Mouse (Mus musculus): Measurements from ENCODE around the gene Tmem102. TPM values are rescaled to one million over a fixed set of nuclear protein-coding genes. Genes with fewer than 3 reads are reported as not detected.

Gene Tmem102
- 1.6 TPM for polyA plus RNA-seq (2015; fragmentation: Illumina TruSeq; extraction: RNeasy Lipid Tissue Mini Kit (QIAGEN cat#74804); ENCODE audit: insufficient read depth, low read depth, low replicate concordance)

DNA sequence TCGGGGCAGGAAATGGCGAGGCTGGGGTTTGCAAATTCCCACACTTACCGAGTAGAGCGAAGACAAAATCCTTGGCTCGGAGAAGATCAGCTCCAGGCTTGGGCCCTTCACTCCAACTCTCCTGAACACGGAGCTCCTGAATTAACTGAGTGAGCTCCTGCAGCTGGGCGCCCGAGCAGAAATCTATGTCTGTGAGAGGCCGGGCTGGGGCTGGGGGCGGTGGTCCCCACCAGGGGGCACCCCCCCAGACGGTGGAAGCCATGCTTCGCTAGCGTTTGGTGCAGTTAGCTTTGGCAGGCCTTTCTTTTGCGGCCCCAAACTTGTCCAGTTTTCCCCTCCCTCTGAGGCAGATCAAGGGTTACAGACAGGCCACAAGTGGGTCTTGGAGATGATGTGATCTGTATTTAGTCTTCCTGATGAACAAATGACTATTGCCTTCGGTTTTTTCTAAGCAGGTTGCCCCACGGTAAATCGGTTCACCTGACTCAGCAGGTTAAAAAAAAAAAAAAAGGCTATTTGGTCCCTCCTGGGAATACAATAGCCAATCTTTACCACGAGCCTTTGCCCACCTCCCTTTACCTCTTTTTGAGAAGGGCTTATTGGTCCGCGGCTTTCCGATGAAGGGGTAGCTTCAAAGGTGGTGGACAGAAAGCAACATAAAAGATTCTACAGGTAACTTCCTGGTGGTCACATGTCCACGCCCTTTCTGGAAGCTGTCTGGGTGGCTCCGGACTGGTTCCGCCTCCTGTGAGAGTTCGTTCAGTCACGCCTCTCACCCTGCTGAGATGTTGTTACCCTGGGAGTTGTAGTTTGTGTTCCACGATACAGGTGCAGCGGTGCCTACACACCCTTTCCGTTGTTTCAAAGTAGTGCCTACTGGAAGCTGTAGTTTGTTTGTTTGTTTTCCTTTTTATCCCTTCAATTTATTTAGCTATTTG lies at the start of gene Tmem102:
Gene Tmem102 (minus strand): TSS at position 653 of the 938 bp plus-strand sequence.

GRCm38 (mm10) chr11:69846198-69846680 lies 40.8 kb upstream of the Tmem102 start, which contains the start of gene Plscr3:
Gene Plscr3 (plus strand): TSS chr11:69846376.

GRCm38 (mm10) chr11:69837952-69838713 lies 32.7 kb upstream of the Tmem102 start, which contains the start of gene Tmem256:
Gene Tmem256 (plus strand): TSS chr11:69838514.

DNA sequence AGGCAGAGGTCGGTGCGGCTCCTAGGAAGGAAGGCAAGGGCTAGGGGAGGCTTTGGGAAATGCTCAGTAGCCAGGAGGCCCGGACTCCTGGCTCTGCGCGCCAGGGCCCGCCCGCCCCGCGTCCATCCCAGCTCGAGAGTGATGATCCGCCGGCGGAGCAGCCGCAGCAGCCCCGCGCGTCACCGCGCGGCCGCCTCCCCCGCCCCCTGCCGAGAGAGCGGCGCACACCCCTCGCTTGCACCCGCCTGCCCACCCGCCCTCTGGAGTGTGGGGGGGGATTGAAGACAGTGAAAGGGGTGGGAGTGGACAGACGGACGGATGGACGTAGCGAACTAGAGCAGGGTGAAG lies 32.2 kb upstream of the Tmem102 start, which contains the start of gene Nlgn2:
Gene Nlgn2 (minus strand): TSS at position 181 of the 348 bp plus-strand sequence.

DNA sequence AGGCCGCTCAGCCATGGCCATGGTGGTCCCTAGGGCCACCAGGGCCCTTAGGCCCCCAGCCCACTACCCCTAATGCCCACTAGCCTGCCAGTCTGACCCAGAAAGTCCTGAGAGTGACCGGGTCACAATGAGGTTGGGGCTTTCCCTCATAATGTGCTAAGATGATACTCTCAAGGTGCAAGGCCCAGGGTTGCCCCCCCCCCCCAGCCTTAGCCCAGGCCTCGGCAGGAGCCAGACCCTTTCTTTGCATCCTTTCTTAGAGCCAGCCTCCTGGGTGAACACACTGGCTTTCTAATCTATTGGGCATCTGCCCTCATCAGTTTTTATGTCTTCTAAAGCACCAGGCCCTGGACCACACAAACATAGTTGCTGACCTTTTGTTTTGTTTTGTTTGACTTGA lies 16.7 kb upstream of the Tmem102 start, which contains the start of gene Spem1:
Gene Spem1 (minus strand): TSS at position 101 of the 400 bp plus-strand sequence.

DNA sequence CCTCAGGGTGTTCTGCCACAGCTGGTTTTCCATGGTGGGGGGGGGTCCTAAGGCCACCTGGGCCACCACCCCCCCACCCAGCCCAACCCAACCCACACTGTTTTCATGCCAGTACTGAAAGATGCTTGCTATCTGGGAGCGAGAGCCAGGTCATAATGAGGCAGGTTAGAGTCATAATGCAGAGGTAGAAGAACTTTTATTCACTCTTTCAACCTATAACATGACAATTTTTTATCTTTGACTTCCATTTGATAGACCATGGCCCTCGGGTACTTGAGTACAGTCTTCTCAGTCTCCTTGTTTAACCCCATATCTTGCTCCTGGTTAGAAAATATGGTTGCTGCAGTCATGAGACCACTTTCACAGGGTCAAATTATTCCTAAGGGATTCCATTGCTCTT lies 12.9 kb upstream of the Tmem102 start, which contains the start of gene Spem2:
Gene Spem2 (minus strand): TSS at position 101 of the 400 bp plus-strand sequence.

GRCm38 (mm10) chr11:69815155-69815554 lies 9.7 kb upstream of the Tmem102 start, which contains the start of gene Gm39566:
Gene Gm39566 (minus strand): TSS chr11:69815298.

GRCm38 (mm10) chr11:69801379-69801977 lies 3.9 kb downstream of the Tmem102 start, which contains the start of gene Fgf11:
Gene Fgf11 (minus strand): TSS chr11:69801857.

DNA sequence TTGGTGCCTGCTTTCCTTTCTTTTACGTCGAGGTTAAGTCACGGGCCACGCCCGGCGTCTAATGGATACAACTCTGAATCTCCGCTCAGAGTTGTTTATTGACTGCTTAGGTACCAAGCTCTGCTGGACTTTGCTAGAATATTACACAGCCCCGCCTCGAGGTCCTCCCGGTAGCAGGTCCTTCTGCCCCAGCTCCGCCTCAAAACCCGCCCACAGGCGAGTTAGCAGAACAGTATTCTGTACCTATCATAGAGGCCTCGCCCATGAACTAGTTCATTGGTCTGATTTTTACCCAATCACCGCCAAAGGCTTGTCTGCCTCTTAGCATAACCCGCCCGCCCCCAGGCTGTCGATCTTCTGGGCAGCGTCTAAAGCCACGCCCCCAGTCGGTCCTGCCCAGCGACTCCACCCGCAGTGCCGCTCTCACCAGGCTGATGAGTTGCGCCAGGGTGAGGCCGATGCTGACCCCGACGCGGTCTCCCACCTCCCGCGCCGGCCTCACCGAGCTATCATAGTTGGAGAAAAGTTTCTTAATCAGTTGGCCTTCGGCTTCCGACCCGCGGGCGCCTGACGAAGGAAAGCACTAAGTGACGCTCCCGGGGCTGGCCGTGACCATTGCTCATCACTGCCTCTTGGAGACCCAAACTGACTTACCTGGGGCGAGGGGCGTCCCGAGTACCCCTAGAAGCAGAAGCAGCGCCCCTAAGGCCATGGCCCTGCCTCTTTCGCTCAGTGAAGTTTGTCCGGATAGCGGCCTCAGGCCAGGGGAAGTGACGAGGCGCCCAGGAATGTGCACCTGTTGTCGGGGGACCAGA lies 10.0 kb downstream of the Tmem102 start, which contains the start of gene Chrnb1:
Gene Chrnb1 (minus strand): TSS at position 776 of the 815 bp plus-strand sequence.

GRCm38 (mm10) chr11:69765221-69766125 lies 40.0 kb downstream of the Tmem102 start, which contains the start of gene Zbtb4:
Gene Zbtb4 (plus strand): TSS chr11:69765912.

GRCm38 (mm10) chr11:69761868-69762267 lies 43.6 kb downstream of the Tmem102 start, which contains the start of gene Slc35g3:
Gene Slc35g3 (minus strand): TSS chr11:69761968.

DNA sequence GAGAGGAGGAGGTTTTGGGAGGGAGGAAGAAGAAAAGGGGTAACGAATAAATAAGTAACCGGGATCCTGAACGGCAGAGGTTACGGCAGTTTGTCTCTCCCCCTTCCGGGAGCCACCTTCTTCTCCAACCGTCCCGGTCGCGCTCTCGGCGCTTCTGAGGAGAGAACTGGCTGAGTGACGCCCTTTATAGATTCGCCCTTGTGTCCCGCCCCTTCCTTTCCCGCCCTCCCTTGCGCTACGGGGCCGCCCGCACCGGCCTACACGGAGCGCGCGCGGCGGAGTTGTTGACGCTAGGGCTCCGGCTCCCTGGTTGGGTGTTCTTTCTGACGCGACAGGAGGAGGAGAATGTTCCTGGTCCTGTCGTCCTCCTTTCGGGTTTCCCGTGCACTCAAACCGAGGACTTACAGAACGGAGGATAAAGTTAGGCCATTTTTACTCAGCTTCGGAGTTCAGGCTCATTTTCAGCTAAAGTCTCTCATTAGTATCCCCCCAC lies 46.9 kb downstream of the Tmem102 start, which contains the start of gene Polr2a:
Gene Polr2a (minus strand): TSS at position 160 of the 493 bp plus-strand sequence.

Other genes starting within 250 kb of the Tmem102 start
- 1.1 TPM for gene Efnb3, start 245.4 kb downstream of the Tmem102 start, polyA plus RNA-seq (2015; fragmentation: Illumina TruSeq; extraction: RNeasy Lipid Tissue Mini Kit (QIAGEN cat#74804); ENCODE audit: insufficient read depth, low read depth, low replicate concordance)
- 3.8 TPM for gene Wrap53, start 225.4 kb downstream of the Tmem102 start, polyA plus RNA-seq (2015; fragmentation: Illumina TruSeq; extraction: RNeasy Lipid Tissue Mini Kit (QIAGEN cat#74804); ENCODE audit: insufficient read depth, low read depth, low replicate concordance)
- gene Trp53, start 225.3 kb downstream of the Tmem102 start, polyA plus RNA-seq (2015; fragmentation: Illumina TruSeq; extraction: RNeasy Lipid Tissue Mini Kit (QIAGEN cat#74804); ENCODE audit: insufficient read depth, low read depth, low replicate concordance) = 14.2 TPM
- gene Atp1b2, start 199.7 kb downstream of the Tmem102 start, polyA plus RNA-seq (2015; fragmentation: Illumina TruSeq; extraction: RNeasy Lipid Tissue Mini Kit (QIAGEN cat#74804); ENCODE audit: insufficient read depth, low read depth, low replicate concordance) = 8.9 TPM
- gene Shbg, start 187.7 kb downstream of the Tmem102 start, polyA plus RNA-seq (2015; fragmentation: Illumina TruSeq; extraction: RNeasy Lipid Tissue Mini Kit (QIAGEN cat#74804); ENCODE audit: insufficient read depth, low read depth, low replicate concordance) = not detected
- 3.0 TPM for gene Sat2, start 183.6 kb downstream of the Tmem102 start, polyA plus RNA-seq (2015; fragmentation: Illumina TruSeq; extraction: RNeasy Lipid Tissue Mini Kit (QIAGEN cat#74804); ENCODE audit: insufficient read depth, low read depth, low replicate concordance)
- gene Fxr2, start 172.6 kb downstream of the Tmem102 start, polyA plus RNA-seq (2015; fragmentation: Illumina TruSeq; extraction: RNeasy Lipid Tissue Mini Kit (QIAGEN cat#74804); ENCODE audit: insufficient read depth, low read depth, low replicate concordance) = 24.7 TPM
- gene Sox15, start 150.3 kb downstream of the Tmem102 start, polyA plus RNA-seq (2015; fragmentation: Illumina TruSeq; extraction: RNeasy Lipid Tissue Mini Kit (QIAGEN cat#74804); ENCODE audit: insufficient read depth, low read depth, low replicate concordance) = not detected
- 20.9 TPM for gene Mpdu1, start 143.0 kb downstream of the Tmem102 start, polyA plus RNA-seq (2015; fragmentation: Illumina TruSeq; extraction: RNeasy Lipid Tissue Mini Kit (QIAGEN cat#74804); ENCODE audit: insufficient read depth, low read depth, low replicate concordance)
- 11.4 TPM for gene Cd68, start 139.5 kb downstream of the Tmem102 start, polyA plus RNA-seq (2015; fragmentation: Illumina TruSeq; extraction: RNeasy Lipid Tissue Mini Kit (QIAGEN cat#74804); ENCODE audit: insufficient read depth, low read depth, low replicate concordance)
- 118 TPM for gene Eif4a1, start 133.2 kb downstream of the Tmem102 start, polyA plus RNA-seq (2015; fragmentation: Illumina TruSeq; extraction: RNeasy Lipid Tissue Mini Kit (QIAGEN cat#74804); ENCODE audit: insufficient read depth, low read depth, low replicate concordance)
- 20.9 TPM for gene Senp3, start 123.5 kb downstream of the Tmem102 start, polyA plus RNA-seq (2015; fragmentation: Illumina TruSeq; extraction: RNeasy Lipid Tissue Mini Kit (QIAGEN cat#74804); ENCODE audit: insufficient read depth, low read depth, low replicate concordance)
- 1.0 TPM for gene Tnfsf13, start 119.8 kb downstream of the Tmem102 start, polyA plus RNA-seq (2015; fragmentation: Illumina TruSeq; extraction: RNeasy Lipid Tissue Mini Kit (QIAGEN cat#74804); ENCODE audit: insufficient read depth, low read depth, low replicate concordance)
- 12.1 TPM for gene Tnfsf12, start 109.8 kb downstream of the Tmem102 start, polyA plus RNA-seq (2015; fragmentation: Illumina TruSeq; extraction: RNeasy Lipid Tissue Mini Kit (QIAGEN cat#74804); ENCODE audit: insufficient read depth, low read depth, low replicate concordance)
- 4.4 TPM for gene Tnfsfm13, start 109.5 kb downstream of the Tmem102 start, polyA plus RNA-seq (2015; fragmentation: Illumina TruSeq; extraction: RNeasy Lipid Tissue Mini Kit (QIAGEN cat#74804); ENCODE audit: insufficient read depth, low read depth, low replicate concordance)
- 11.2 TPM for gene Polr2a, start 47.0 kb downstream of the Tmem102 start, polyA plus RNA-seq (2015; fragmentation: Illumina TruSeq; extraction: RNeasy Lipid Tissue Mini Kit (QIAGEN cat#74804); ENCODE audit: insufficient read depth, low read depth, low replicate concordance)
- not detected for gene Slc35g3, start 43.7 kb downstream of the Tmem102 start, polyA plus RNA-seq (2015; fragmentation: Illumina TruSeq; extraction: RNeasy Lipid Tissue Mini Kit (QIAGEN cat#74804); ENCODE audit: insufficient read depth, low read depth, low replicate concordance)
- gene Zbtb4, start 39.7 kb downstream of the Tmem102 start, polyA plus RNA-seq (2015; fragmentation: Illumina TruSeq; extraction: RNeasy Lipid Tissue Mini Kit (QIAGEN cat#74804); ENCODE audit: insufficient read depth, low read depth, low replicate concordance) = 7.3 TPM
- 3.0 TPM for gene Chrnb1, start 9.7 kb downstream of the Tmem102 start, polyA plus RNA-seq (2015; fragmentation: Illumina TruSeq; extraction: RNeasy Lipid Tissue Mini Kit (QIAGEN cat#74804); ENCODE audit: insufficient read depth, low read depth, low replicate concordance)
- gene Fgf11, start 3.8 kb downstream of the Tmem102 start, polyA plus RNA-seq (2015; fragmentation: Illumina TruSeq; extraction: RNeasy Lipid Tissue Mini Kit (QIAGEN cat#74804); ENCODE audit: insufficient read depth, low read depth, low replicate concordance) = 1.2 TPM
- not detected for gene Gm39566, start 9.7 kb upstream of the Tmem102 start, polyA plus RNA-seq (2015; fragmentation: Illumina TruSeq; extraction: RNeasy Lipid Tissue Mini Kit (QIAGEN cat#74804); ENCODE audit: insufficient read depth, low read depth, low replicate concordance)
- not detected for gene Spem2, start 12.8 kb upstream of the Tmem102 start, polyA plus RNA-seq (2015; fragmentation: Illumina TruSeq; extraction: RNeasy Lipid Tissue Mini Kit (QIAGEN cat#74804); ENCODE audit: insufficient read depth, low read depth, low replicate concordance)
- not detected for gene Spem1, start 16.6 kb upstream of the Tmem102 start, polyA plus RNA-seq (2015; fragmentation: Illumina TruSeq; extraction: RNeasy Lipid Tissue Mini Kit (QIAGEN cat#74804); ENCODE audit: insufficient read depth, low read depth, low replicate concordance)
- gene Nlgn2, start 32.2 kb upstream of the Tmem102 start, polyA plus RNA-seq (2015; fragmentation: Illumina TruSeq; extraction: RNeasy Lipid Tissue Mini Kit (QIAGEN cat#74804); ENCODE audit: insufficient read depth, low read depth, low replicate concordance) = 6.3 TPM
- gene Tmem256, start 32.9 kb upstream of the Tmem102 start, polyA plus RNA-seq (2015; fragmentation: Illumina TruSeq; extraction: RNeasy Lipid Tissue Mini Kit (QIAGEN cat#74804); ENCODE audit: insufficient read depth, low read depth, low replicate concordance) = 73.9 TPM
- 8.3 TPM for gene Plscr3, start 40.8 kb upstream of the Tmem102 start, polyA plus RNA-seq (2015; fragmentation: Illumina TruSeq; extraction: RNeasy Lipid Tissue Mini Kit (QIAGEN cat#74804); ENCODE audit: insufficient read depth, low read depth, low replicate concordance)
- gene Tnk1, start 53.1 kb upstream of the Tmem102 start, polyA plus RNA-seq (2015; fragmentation: Illumina TruSeq; extraction: RNeasy Lipid Tissue Mini Kit (QIAGEN cat#74804); ENCODE audit: insufficient read depth, low read depth, low replicate concordance) = 6.0 TPM
- gene Tmem95, start 72.4 kb upstream of the Tmem102 start, polyA plus RNA-seq (2015; fragmentation: Illumina TruSeq; extraction: RNeasy Lipid Tissue Mini Kit (QIAGEN cat#74804); ENCODE audit: insufficient read depth, low read depth, low replicate concordance) = not detected
- 1.4 TPM for gene Kctd11, start 75.8 kb upstream of the Tmem102 start, polyA plus RNA-seq (2015; fragmentation: Illumina TruSeq; extraction: RNeasy Lipid Tissue Mini Kit (QIAGEN cat#74804); ENCODE audit: insufficient read depth, low read depth, low replicate concordance)
- 0.87 TPM for gene Acap1, start 89.9 kb upstream of the Tmem102 start, polyA plus RNA-seq (2015; fragmentation: Illumina TruSeq; extraction: RNeasy Lipid Tissue Mini Kit (QIAGEN cat#74804); ENCODE audit: insufficient read depth, low read depth, low replicate concordance)
- gene 2810408A11Rik, start 95.4 kb upstream of the Tmem102 start, polyA plus RNA-seq (2015; fragmentation: Illumina TruSeq; extraction: RNeasy Lipid Tissue Mini Kit (QIAGEN cat#74804); ENCODE audit: insufficient read depth, low read depth, low replicate concordance) = not detected
- gene Neurl4, start 95.4 kb upstream of the Tmem102 start, polyA plus RNA-seq (2015; fragmentation: Illumina TruSeq; extraction: RNeasy Lipid Tissue Mini Kit (QIAGEN cat#74804); ENCODE audit: insufficient read depth, low read depth, low replicate concordance) = 12.3 TPM
- gene Gps2, start 108.3 kb upstream of the Tmem102 start, polyA plus RNA-seq (2015; fragmentation: Illumina TruSeq; extraction: RNeasy Lipid Tissue Mini Kit (QIAGEN cat#74804); ENCODE audit: insufficient read depth, low read depth, low replicate concordance) = 25.1 TPM
- gene Eif5a, start 116.3 kb upstream of the Tmem102 start, polyA plus RNA-seq (2015; fragmentation: Illumina TruSeq; extraction: RNeasy Lipid Tissue Mini Kit (QIAGEN cat#74804); ENCODE audit: insufficient read depth, low read depth, low replicate concordance) = 133 TPM
- 1.6 TPM for gene Ybx2, start 130.2 kb upstream of the Tmem102 start, polyA plus RNA-seq (2015; fragmentation: Illumina TruSeq; extraction: RNeasy Lipid Tissue Mini Kit (QIAGEN cat#74804); ENCODE audit: insufficient read depth, low read depth, low replicate concordance)
- 3.1 TPM for gene Slc2a4, start 142.6 kb upstream of the Tmem102 start, polyA plus RNA-seq (2015; fragmentation: Illumina TruSeq; extraction: RNeasy Lipid Tissue Mini Kit (QIAGEN cat#74804); ENCODE audit: insufficient read depth, low read depth, low replicate concordance)
- 21.0 TPM for gene Cldn7, start 159.2 kb upstream of the Tmem102 start, polyA plus RNA-seq (2015; fragmentation: Illumina TruSeq; extraction: RNeasy Lipid Tissue Mini Kit (QIAGEN cat#74804); ENCODE audit: insufficient read depth, low read depth, low replicate concordance)
- gene Ctdnep1, start 175.5 kb upstream of the Tmem102 start, polyA plus RNA-seq (2015; fragmentation: Illumina TruSeq; extraction: RNeasy Lipid Tissue Mini Kit (QIAGEN cat#74804); ENCODE audit: insufficient read depth, low read depth, low replicate concordance) = 42.3 TPM
- 22.5 TPM for gene Elp5, start 176.9 kb upstream of the Tmem102 start, polyA plus RNA-seq (2015; fragmentation: Illumina TruSeq; extraction: RNeasy Lipid Tissue Mini Kit (QIAGEN cat#74804); ENCODE audit: insufficient read depth, low read depth, low replicate concordance)
- 186 TPM for gene Gabarap, start 185.5 kb upstream of the Tmem102 start, polyA plus RNA-seq (2015; fragmentation: Illumina TruSeq; extraction: RNeasy Lipid Tissue Mini Kit (QIAGEN cat#74804); ENCODE audit: insufficient read depth, low read depth, low replicate concordance)
- 15.8 TPM for gene Phf23, start 190.2 kb upstream of the Tmem102 start, polyA plus RNA-seq (2015; fragmentation: Illumina TruSeq; extraction: RNeasy Lipid Tissue Mini Kit (QIAGEN cat#74804); ENCODE audit: insufficient read depth, low read depth, low replicate concordance)
- 6.6 TPM for gene Dvl2, start 195.0 kb upstream of the Tmem102 start, polyA plus RNA-seq (2015; fragmentation: Illumina TruSeq; extraction: RNeasy Lipid Tissue Mini Kit (QIAGEN cat#74804); ENCODE audit: insufficient read depth, low read depth, low replicate concordance)
- gene Acadvl, start 209.8 kb upstream of the Tmem102 start, polyA plus RNA-seq (2015; fragmentation: Illumina TruSeq; extraction: RNeasy Lipid Tissue Mini Kit (QIAGEN cat#74804); ENCODE audit: insufficient read depth, low read depth, low replicate concordance) = 25.2 TPM
- gene Dlg4, start 211.3 kb upstream of the Tmem102 start, polyA plus RNA-seq (2015; fragmentation: Illumina TruSeq; extraction: RNeasy Lipid Tissue Mini Kit (QIAGEN cat#74804); ENCODE audit: insufficient read depth, low read depth, low replicate concordance) = 8.8 TPM
- not detected for gene Asgr1, start 248.5 kb upstream of the Tmem102 start, polyA plus RNA-seq (2015; fragmentation: Illumina TruSeq; extraction: RNeasy Lipid Tissue Mini Kit (QIAGEN cat#74804); ENCODE audit: insufficient read depth, low read depth, low replicate concordance)